Mouse (Mus musculus) neutrophil, adult 5-6 weeks (primary cell): ENCODE measurements at regions not wholly inside any gene's neighbourhood (a gene's known extent, or its start where the extent isn't known, plus 50 kb on each side); places are given as distances from the start of the nearest gene placed in this dataset.

ENCODE experiments used
- ATAC-seq: fragments of 151-379, 151-347 bp; 2 replicates; pipeline ENCODE4 v1.8.0; 2017; ENCODE audit warnings: mild to moderate bottlenecking, moderate TSS enrichment; ENCODE audit not compliant: insufficient number of reproducible peaks, poor library complexity, low FRiP score, severe bottlenecking; ENCODE audit errors: extremely low read depth

- no peak for ATAC-seq
These were observed 162.1 kb upstream of the Klf14 start for GRCm38 (mm10) chr6:31121008-31121407.

GRCm38 (mm10) chr6:31122895-31123294 is 164.0 kb upstream of the Klf14 start:
- ATAC-seq: no peak

- ATAC-seq: no peak
These were observed 164.6 kb upstream of the Klf14 start for GRCm38 (mm10) chr6:31123342-31123990.

- no peak for ATAC-seq
These were observed 165.2 kb upstream of the Klf14 start for GRCm38 (mm10) chr6:31124076-31124475.

- ATAC-seq: no peak
These were observed 166.0 kb upstream of the Klf14 start for GRCm38 (mm10) chr6:31124872-31125271.

GRCm38 (mm10) chr6:31125328-31126118 is 166.6 kb upstream of the Klf14 start:
- peak; percentile 54 for ATAC-seq

GRCm38 (mm10) chr6:31126131-31126871 is 167.4 kb upstream of the Klf14 start:
- ATAC-seq: peak; percentile 65

- ATAC-seq: no peak
These were observed 170.3 kb upstream of the Klf14 start for GRCm38 (mm10) chr6:31129170-31129569.

GRCm38 (mm10) chr6:31129987-31130386 is 171.1 kb upstream of the Klf14 start:
- ATAC-seq: no peak

- ATAC-seq: no peak
These were observed 171.6 kb upstream of the Klf14 start for GRCm38 (mm10) chr6:31130522-31130921.

GRCm38 (mm10) chr6:31131716-31132115 is 172.8 kb upstream of the Klf14 start:
- ATAC-seq: no peak

GRCm38 (mm10) chr6:31132396-31133190 is 173.7 kb upstream of the Klf14 start:
- no peak for ATAC-seq

- no peak for ATAC-seq
These were observed 175.2 kb upstream of the Klf14 start for GRCm38 (mm10) chr6:31133896-31134735.

GRCm38 (mm10) chr6:31134736-31135077 is 175.8 kb upstream of the Klf14 start:
- no peak for ATAC-seq

- ATAC-seq: no peak
These were observed 176.7 kb upstream of the Klf14 start for GRCm38 (mm10) chr6:31135580-31135979.

GRCm38 (mm10) chr6:31136895-31137294 is 178.0 kb upstream of the Klf14 start:
- no peak for ATAC-seq

GRCm38 (mm10) chr6:31137351-31137750 is 178.5 kb upstream of the Klf14 start:
- ATAC-seq: no peak

GRCm38 (mm10) chr6:31140000-31140399 is 181.1 kb upstream of the Klf14 start:
- ATAC-seq: no peak
